Mouse (Mus musculus): ENCODE data around the gene Smim4.

Gene Smim4

DNA sequence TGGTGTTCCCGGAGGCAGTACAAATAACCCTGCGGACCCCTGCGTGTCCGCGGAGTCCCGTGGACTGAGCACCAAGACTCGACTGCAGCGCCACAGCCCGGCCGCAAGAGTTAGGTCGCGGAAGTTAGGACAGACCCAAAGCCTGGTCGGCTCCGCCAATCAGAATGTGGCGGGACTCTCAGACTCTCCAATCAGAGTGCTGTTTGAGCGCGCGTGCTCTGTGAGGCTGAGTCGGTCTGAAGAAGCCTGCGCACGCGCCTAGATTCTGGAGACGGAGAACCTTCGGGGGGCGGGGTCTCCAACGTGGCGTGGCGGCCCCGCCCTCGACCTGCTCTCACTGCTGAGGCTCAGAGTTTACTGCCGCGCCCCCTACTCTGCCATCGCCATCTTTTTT, at the start of gene Smim4:
TSS of gene Smim4 (minus strand) at position 131 of the 394 bp plus-strand sequence.
- DNase-seq (ENCODE audit: extremely low spot score): peak; percentile 94

DNA sequence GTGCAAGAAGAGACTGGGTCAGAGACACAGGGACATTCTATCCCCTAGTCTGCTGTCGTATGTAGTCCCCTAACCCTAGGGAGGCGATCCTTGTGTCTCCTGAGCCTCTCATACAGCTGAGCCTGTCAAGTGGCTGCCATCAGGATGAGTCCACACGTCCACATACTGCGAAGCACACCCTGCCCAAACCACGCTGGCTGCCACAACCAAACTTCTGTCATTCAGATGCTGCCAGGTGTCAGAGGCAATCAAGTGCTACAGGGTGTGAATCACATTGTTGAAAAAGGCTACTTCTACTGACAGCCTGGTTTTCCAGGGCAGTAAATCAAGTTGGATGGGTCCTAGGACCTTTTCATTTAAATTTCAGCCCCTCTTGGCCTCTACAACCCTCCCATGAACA, 49.0 kb upstream of the Smim4 start:
- no peak for DNase-seq (ENCODE audit: extremely low spot score)

DNA sequence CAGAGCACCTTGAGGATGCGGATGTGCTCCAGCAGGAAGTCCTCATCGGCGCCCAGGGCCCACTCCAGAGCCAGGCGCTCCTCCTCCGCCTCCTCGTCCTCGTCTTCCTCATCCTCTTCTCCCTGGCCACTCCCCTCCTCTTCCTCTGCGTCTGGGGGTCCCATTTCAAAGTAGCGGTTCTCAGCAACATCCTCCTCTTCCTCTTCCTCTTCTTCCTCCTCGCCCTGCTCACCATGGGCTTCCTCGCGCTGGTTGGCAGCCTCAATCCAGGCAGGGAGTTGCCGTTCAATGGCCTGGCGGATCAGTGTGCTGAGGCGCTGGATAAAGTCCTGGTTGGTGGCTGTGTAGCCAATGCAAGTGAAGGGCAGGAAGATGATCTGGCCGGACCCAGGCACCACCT, 48.5 kb upstream of the Smim4 start:
- no peak for DNase-seq (ENCODE audit: extremely low spot score)

DNA sequence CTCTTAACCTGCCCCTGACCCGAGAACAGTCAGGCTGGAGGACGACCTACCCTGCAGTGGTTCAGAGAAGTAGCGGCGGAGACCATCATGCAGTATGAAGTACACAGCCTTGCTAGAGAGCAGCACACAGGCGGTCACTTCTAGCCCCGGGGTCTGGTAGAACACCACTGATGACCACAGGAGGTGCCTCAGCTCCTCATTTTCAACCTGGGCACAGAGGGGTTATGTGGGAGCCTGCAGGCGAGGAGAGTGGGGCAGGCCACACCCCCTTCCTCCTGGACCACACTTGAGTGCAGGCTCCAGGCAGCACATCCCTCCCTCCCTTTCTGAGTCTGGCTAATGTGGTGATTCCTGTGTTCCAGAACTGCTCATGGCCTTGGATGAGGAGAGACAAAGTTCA, 44.8 kb upstream of the Smim4 start:
- DNase-seq (ENCODE audit: extremely low spot score): no peak

DNA sequence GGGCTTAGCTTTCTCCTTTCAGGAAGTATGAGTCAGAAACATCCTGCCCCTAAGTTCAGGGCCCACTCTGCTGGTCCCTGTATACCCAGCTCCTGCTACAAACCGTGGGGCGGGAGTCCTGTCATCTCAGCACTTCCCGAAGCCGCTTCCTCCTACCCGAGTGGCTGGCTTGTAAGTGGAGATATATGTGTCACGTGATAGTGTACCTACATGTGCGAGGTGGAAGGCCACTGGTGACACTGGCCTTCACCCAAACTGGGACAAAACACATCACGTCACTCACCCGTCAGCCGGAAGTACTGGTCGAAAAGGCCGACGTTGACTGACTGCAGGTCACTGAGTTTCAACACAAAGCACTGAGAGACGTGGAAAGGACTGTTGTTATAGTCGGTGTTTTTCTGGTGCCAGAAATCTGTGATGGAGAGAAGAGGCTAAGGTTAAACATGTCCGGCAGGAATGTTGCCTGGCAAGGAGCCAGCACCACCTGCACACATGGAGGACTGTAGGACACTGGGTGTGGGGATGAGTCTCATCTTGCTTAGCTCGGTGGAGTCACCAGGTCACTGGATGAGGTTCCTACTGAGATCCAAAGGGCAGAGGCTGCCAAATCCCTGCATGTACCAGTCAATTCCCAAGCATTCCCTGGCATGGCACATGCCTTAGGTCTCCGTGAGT, 44.2 kb upstream of the Smim4 start:
- DNase-seq (ENCODE audit: extremely low spot score): no peak

DNA sequence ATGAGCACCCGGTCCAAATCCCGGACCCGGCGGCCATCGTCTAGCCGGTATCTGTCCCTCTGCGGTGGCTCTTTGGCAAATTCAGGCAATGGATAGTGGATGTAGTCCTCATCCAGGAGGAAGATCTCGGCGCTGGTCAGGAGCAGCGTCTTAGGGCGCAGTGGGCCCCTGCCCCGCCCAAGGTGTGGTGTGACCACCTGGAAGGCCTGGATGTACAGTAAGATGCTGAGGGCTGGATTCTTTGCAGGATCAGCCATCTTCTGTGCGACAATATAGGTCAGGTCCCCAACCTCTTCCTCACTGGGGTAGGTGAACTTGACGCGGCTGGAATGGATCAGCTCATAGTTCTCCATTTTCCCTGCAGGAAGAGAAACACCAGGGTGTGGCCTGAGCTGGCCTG, 43.1 kb upstream of the Smim4 start:
- no peak for DNase-seq (ENCODE audit: extremely low spot score)

DNA sequence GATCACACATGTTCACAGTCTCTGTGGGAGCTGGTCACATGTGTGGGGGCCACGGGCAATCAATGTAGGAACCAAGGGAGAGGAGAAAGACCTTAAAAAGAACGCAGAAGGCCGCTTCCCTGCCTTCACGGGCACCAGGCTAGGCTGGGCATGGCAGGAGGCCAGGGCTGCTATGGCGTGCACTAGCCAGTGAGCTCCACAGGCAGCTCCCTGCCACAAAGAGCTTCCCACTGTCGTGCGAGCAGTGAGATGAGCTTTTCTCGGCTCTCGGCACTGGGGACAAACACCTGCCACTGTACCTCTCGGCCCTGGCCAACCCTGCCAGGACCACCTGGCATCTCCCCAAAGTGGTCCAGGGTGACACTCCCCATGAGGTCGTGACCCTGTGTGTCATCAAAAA, 42.6 kb upstream of the Smim4 start:
- no peak for DNase-seq (ENCODE audit: extremely low spot score)

DNA sequence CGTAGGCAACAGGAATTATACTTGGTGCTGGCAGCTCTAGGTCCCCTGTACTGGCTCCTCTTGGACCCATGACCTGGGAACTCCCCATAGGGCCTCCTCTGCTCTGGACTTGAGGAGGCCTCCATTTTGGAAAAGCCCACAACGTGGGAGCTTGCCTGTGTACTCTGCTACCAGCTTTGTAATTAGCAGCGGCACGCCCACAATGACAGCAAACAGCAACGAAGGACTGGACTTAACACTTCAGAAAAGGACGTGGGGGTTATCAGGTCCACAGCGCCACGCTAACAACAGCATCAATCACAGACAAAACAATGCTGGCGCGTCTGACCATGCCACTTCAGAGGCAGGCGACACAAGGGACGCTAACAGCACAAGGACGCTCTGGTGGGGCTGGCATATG, 42.2 kb upstream of the Smim4 start:
- DNase-seq (ENCODE audit: extremely low spot score): no peak

DNA sequence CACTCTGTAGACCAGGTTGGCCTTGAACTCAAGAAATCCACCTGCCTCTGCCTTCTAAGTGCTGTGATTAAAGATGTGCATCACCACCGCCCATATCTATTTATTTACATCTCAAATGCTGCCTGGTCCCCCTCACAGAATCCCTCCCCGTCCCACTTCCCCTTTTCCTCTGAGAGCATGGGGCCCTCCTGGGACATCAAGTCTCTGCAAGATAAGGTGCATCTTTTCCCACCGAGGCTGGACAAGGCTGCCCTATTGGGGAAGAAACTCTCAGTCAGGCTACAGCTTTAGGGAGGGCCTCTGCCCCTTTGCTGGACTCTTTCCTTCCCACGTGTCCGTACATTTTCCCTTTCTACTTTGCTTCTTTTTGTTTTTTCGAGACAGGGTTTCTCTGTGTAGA, 40.8 kb upstream of the Smim4 start:
- no peak for DNase-seq (ENCODE audit: extremely low spot score)

DNA sequence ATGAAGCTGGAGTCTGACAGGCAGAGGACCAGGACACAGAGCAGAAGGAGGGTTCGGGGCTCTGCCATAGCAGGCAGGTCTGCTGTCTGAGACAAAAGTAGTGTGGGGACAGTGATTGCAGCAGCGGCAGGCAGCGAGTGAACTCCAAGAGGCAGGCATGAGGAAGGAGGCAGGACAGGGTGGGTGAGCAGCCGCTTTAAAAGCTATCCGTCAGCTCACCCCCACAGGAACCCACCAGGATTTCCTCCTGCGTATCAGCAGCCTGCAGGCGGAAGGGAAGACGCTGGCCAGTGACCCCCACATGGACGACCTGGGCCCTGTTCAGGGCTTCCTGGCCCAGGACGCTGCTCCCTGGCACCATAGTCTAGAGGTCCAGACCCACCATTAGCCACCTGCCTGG, 39.7 kb upstream of the Smim4 start, which contains the start of gene Stab1:
TSS of gene Stab1 (minus strand) at position 217 of the 400 bp plus-strand sequence.
- DNase-seq (ENCODE audit: extremely low spot score): no peak

DNA sequence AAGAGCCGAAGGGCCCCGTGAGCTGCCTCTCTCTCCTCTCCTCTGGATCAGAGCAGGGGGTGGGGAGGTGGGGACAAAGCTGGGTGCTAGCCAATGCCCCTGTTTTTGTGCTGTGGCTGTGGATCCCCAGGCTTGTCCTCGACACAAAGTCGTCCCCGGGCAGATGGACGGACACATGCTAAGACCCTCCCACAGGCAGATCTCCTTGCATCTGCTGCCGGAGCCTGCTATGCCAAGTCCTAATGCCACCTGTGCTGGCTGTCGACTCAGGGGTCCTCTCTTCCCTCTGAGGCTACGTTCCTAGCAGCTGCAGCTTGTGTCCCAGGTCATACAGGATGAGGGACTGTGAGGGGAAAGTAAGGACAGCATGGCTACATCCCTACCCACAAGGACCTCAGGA, 38.1 kb upstream of the Smim4 start:
- DNase-seq (ENCODE audit: extremely low spot score): no peak

DNA sequence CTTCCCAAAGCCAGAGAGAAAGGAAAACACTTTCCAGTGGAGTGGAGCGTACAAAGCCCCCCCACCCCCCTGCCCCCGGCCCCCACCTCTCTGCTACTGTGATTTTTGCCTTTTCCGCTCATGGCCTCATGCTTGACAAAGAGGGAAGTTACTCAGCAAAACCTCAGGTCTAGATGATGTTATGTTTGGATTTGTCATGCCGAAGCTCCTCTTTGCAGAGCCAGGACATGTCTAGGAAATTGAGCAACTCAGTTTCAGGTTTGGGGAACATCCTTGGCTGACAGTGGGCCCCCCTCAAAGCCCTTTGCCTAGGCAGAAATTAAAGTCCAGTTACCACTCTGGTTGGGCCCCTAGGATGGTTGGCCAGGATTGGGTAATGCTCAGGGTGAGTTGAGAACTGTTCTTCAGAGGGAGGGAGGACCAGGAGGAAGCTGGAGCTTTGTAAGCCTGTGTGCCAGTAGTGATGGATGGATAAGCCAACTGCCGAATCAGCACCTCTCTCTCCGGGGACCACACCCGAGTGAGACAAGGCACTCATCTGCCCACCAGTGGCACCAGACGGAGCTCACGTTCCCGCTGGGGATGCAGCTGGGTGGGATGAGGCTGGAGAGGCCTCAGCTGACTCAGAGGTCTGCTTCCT, 37.4 kb upstream of the Smim4 start:
- no peak for DNase-seq (ENCODE audit: extremely low spot score)

DNA sequence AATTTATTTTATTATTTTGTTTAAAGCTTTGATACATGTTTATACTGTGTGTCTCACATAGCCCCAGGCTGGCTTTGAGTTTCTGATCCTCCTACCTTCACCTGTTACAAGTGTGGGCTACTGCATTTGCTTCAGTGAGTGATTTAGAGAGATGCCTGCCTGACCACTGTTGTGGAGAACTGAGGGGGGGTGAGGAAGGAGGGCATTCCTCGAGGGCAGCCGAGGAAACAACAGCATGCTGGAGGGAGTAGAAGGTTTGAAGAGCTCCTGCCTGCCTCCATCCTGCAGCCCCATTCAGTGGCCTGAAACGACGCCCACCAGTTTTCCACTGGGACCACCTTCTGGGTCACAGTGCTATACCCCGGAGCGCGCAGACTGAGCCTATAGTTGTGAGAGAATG, 36.7 kb upstream of the Smim4 start:
- no peak for DNase-seq (ENCODE audit: extremely low spot score)

DNA sequence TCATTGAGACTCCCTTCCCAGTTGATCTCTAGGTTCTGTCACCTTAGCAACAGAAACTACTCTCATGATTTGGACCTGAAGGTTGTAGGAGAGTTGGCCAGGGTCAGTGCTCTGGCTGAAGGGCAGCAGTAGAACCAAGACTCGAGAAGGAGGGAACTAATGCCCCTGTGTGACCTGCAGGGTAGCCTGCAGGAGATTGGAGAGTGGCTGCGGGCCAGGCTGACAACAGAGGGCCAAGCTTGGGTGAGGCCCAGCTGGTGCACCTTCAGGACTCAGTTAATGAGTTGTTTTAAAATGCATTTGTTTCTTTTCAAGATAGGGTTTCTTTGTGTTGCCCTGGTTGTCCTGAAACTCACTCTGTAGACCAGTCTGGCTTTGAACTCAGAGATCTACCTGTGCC, 36.3 kb upstream of the Smim4 start:
- no peak for DNase-seq (ENCODE audit: extremely low spot score)

DNA sequence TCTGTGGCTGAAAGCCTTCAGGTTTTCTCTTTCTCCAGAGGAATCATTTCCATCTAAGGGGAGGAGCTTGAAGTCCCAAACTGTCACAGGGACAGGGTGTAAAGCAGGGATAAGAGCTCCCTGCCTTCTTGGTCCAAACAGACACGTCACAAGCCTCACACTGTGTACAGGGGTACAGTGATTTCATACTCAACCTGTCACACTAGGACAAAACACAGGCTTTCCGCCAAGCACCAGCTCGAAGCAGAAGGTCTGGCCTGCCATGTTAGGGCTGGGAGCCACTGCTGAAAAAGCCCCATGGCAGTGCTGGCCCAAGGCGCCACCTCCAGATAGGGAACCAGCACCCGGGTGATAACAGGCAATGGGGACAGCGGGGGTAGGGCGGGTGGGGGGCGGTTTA, 35.3 kb upstream of the Smim4 start:
- DNase-seq (ENCODE audit: extremely low spot score): no peak

DNA sequence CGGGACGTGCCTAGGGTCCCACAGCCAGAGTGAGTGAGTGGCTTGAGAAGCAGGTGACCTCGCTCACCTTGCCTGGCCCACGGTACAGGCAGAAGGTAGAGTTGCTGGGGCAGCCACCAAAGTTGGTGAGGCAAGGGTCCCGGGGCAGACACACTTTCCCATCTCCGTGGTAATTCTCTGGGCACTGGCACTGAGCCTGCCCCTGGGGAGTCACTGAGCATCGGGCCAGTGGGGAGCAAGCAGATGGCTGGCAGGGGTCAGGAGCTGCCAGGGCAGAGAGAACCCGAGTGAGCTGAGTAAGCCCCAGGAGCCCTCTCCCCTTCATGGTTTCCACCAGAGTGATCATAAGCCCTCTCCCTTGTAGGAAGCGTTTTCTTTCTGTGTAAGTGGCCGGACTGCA, 32.9 kb upstream of the Smim4 start:
- DNase-seq (ENCODE audit: extremely low spot score): no peak

DNA sequence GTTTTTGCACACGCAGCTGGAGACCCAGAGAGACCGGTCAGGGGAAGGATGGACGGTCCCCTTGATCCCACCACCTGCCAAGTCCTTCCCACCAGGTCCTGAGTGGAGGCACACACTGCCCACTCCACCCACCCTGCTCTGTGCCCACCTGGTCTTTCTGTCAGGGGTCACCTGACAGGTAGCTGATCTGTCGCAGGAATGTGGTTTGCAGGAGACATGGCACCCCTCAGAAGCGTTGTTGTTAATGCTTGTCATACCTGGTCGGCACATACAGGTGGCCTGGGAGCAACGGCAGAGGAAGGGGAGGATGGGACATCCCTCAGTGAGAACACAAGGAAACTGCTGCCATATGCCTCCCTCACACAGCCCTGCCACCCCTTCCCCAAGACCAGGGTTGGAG, 32.4 kb upstream of the Smim4 start:
- no peak for DNase-seq (ENCODE audit: extremely low spot score)

DNA sequence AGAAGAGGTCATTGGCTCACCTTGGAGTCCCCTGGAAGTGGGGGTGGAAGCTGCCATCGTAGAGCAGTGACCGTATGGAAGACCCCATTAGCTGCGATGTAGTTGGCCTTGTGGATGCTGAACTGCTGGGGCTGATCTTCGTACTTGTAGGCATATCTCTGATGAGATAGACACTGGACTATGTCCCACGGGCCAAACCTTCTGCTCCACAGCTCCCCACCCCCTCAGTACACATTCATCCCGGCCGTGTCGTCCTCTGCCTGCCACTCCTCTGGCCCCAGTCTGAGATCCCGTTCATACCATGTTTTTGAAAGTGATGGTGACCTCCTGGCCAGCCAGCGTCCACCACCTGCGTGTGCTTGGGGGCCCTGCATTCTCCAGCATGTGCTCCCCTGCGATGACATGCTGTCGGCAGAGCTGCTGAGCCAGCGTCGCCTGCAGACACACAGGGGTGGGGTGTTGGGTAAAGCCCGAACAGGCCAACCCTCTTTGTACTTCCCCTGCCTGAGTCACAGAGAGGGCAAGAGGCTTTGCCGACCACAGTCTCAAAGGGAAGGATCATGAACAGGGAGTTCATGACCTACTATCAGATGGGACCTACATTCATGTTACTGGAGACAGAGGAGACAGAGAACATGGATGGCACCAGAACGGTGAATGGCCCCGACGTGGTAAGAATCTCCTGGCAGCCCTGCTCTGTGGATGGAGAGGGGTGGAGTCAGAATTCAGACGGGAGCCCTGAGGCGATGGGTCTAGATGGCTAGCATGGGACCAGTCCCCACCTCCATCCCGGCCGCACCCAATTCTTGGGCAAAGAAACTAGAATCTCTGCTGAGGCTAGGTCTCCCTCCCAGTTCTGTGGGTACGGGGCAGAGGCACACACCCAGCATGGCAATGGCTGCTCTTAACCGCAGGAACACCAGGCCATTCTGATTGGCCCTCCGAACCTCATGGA, 31.7 kb upstream of the Smim4 start:
- no peak for DNase-seq (ENCODE audit: extremely low spot score)

DNA sequence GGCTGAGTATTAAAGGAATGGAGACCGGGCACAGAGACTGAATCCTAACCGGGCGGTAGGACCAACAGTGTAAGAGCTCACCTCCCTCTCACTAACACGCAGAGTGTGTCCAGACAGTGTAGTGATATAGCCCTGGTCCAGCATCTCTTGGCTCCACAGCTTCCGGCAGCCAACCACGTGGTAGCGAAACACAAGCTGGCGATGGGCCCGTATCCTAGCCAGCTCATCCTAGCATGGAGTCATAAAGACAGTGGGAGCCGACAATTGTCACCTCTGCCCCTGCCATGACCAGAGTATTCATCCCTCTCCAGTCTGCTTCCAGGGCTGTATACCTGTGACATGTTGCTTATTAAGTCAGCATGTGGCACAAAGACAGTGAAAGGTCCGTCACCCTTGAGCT, 16.9 kb upstream of the Smim4 start:
- DNase-seq (ENCODE audit: extremely low spot score): no peak

DNA sequence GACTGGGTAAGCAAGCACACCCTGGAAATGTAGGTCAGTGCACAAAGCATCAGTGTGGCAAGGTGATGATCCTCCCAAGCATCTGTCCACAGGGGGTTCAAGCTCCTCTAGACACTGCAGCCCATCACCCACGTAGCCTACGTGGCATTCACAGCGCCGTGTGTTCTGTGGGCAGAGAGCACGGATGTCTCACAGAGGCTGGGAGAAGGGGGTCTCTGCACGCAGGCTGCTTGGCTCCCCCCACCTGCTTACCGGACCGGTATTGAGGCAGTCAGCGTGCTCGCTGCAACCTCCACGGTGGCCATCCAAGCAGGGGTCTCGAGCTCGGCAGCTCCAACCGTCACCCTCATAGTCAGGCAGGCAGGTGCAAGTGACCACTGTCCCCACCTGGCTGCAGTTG, 12.3 kb upstream of the Smim4 start:
- DNase-seq (ENCODE audit: extremely low spot score): no peak

DNA sequence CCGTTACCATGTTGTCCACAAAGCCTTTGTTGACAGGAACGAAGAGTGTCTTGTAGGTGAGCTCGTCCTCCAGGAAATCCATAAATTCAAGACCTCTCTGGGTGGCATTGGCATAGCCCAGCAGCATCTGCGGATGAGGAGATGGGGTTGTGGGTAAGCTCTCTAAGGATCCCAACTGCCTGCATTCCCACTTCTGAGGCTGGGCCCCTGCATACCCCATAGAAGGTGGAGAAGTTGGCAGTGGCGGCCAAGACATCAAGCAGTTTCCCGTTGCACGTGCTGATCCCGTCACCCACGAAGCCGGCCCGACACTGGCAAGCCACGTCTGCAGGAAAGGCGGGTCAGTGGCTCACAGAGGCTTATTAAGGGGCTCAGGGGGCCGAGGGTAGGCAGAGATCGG, 11.4 kb upstream of the Smim4 start:
- no peak for DNase-seq (ENCODE audit: extremely low spot score)

DNA sequence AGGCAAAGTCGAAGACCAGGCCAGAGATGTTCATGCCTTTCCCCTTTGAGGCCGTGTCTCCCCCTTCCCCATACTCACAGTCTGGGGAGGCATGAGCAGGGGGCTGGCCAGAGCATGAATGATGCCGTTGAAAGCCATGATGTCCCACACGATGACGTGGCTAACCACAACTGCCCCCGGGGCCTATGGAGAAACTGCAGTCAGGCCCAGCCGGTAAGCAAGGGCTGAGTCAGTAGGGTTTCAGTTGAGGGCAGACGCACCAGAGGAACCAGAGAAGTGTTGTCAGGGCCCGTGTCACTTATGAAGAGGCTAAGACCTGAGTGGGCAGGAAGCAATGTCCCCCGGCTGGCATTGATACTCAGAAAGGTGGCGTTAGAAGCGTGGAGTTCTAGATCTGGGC, 10.9 kb upstream of the Smim4 start:
- DNase-seq (ENCODE audit: extremely low spot score): no peak

DNA sequence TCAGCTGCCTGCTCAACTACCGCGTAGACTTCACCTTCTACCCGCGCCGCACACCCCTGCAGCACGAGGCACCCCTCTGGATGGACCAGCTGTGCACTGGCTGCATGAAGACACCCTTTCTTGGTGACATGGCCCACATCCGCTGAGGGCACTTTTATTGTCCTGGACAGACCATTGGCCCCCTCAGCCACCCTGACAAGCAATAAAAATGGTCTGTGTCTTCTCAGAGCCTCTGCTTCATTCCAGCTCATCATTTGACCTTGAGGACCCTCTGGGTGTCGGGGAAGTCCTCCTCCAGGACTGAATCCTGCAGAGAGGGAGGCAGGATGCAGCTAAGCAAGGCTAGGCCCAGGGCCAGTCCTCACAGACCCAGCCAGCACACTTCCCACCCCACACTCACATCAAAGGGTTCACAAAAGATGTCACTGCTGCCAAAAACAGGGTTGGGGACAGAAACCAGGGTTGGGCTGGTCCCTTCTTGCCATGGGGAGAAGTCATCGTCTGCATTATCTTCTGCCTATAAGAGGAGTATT, 10.2 kb upstream of the Smim4 start:
- no peak for DNase-seq (ENCODE audit: extremely low spot score)
